Mouse (Mus musculus): Measurements from ENCODE around the gene Cd247. TPM values are rescaled to one million over a fixed set of nuclear protein-coding genes. Genes with fewer than 3 reads are reported as not detected.

Cd247 gene
- polyA plus RNA-seq, 1 experiment from 2014 or later = 2.2 TPM

DNA sequence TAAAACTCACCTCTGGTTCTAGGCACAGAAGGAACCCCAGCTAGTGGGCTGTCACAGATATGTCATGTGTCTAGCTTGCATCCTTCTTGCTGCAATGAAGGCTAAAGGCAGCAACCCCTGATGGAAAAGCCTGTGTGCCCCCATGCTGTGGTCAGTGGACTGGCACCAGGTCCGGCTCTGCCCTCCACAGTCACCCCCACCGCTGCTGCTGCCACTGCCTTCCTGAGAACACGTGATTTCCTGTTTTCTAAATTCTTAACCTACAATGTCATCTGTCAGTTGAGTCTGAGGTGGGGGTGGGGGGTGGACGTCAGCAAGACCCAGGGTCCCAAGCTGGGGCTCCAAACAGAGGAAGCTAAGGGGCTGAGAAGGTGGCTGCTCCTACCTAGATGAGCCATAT lies 60.4 kb downstream of the Cd247 start:
- Histone ChIP-seq H3K9ac (replicated peaks) (no peak overlapping the region), H3K36me3 (no peaks in the 10 kb centered on the region), H3K27ac (no peak overlapping the region), H3K4me3 (replicated peaks) (no peak overlapping the region), H3K4me2 (replicated peaks) (no peak overlapping the region), H3K9me3 (no peaks in the 10 kb centered on the region), H3K4me1 (replicated peaks) (peaks cover 34% of the 10 kb centered on the region), H3K27me3 (peaks cover 64% of the 10 kb centered on the region)
- no peak for ATAC-seq
- WGBS = 80% methylated on average over 4 of the region's 4 CpGs

DNA sequence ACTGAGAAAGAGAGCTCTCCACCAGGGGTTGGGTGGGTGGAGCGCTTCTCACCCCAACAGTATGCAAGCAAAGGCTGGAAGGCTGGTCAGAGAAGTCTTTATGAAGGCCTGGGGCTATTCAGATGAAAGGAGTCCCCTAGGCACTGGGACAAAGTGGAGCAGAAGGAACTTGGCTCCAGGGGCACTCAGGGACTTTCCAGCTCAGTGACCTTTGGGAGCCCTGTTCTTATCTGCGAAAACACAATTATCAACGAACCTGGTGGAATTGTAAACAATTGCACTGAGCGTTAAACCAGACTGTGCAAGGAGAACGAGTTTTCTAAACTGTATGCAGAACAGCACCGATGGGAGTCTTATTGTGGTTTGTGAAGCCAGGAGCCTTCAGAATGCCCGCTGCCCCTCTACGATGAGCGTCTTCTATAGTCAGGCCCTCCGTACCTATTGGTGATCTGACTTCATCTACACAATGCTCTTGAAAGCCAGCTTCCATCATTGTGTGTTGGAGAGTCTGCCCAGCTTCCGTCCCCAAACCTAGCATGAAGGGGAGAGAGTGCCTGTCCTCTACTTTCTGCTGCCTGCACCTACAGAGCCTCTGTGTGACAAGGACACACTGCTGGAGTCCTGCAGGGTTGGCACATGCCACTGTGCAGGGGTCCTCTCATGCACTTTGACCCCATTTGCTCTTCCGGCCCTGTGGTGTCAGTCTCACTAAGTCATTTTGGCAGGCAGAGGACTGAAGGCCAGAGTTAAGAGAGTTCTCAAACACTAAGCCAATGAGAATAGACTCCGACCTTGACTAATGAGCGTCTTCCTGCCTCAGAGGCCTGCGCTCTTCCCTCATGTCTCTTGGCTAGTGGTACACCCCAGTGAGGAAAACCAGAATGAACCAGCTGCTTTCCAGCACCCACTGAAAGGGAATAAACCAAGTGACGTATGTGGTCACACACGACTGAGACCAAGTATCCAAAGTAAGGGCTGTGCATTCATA lies 61.3 kb downstream of the Cd247 start:
- peaks cover 62% of the 10 kb centered on the region for H3K27me3 ChIP-seq
- no peaks in the 10 kb centered on the region for H3K36me3 ChIP-seq
- H3K4me3 ChIP-seq (replicated peaks) = no peak overlapping the region
- H3K9ac ChIP-seq (replicated peaks) = no peak overlapping the region
- H3K9me3 ChIP-seq = no peaks in the 10 kb centered on the region
- no peak overlapping the region for H3K4me2 ChIP-seq (replicated peaks)
- no peak for ATAC-seq
- H3K27ac ChIP-seq = no peak overlapping the region
- WGBS = 83% methylated on average over 17 of the region's 17 CpGs
- peaks cover 26% of the 10 kb centered on the region for H3K4me1 ChIP-seq (replicated peaks)

DNA sequence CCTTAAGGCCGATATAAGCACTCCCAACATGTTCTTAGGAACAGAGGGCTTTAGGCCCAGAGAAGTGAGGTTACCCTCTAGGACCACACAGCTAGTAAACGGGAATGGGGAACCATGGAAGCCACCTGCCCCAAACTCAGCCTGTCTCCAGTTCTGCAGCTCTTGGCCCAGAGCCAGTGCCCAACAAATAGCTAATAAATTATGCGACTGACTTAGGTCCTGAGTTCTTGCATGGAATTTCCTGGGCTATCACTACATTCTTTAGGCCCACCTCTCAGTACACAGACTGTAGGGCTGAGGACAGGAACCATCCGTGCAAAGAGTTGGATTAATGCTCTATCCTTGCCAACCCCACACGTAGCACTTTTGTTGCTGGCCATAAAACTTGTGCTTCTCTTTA lies 63.6 kb downstream of the Cd247 start:
- 60% methylated on average over 5 of the region's 5 CpGs for WGBS
- no peak overlapping the region for H3K27ac ChIP-seq
- H3K27me3 ChIP-seq = peaks cover 58% of the 10 kb centered on the region
- no peak overlapping the region for H3K4me3 ChIP-seq (replicated peaks)
- no peak overlapping the region for H3K9ac ChIP-seq (replicated peaks)
- ATAC-seq = no peak
- H3K4me2 ChIP-seq (replicated peaks) = no peak overlapping the region
- no peaks in the 10 kb centered on the region for H3K9me3 ChIP-seq
- H3K4me1 ChIP-seq (replicated peaks) = peaks cover 16% of the 10 kb centered on the region
- H3K36me3 ChIP-seq = no peaks in the 10 kb centered on the region

DNA sequence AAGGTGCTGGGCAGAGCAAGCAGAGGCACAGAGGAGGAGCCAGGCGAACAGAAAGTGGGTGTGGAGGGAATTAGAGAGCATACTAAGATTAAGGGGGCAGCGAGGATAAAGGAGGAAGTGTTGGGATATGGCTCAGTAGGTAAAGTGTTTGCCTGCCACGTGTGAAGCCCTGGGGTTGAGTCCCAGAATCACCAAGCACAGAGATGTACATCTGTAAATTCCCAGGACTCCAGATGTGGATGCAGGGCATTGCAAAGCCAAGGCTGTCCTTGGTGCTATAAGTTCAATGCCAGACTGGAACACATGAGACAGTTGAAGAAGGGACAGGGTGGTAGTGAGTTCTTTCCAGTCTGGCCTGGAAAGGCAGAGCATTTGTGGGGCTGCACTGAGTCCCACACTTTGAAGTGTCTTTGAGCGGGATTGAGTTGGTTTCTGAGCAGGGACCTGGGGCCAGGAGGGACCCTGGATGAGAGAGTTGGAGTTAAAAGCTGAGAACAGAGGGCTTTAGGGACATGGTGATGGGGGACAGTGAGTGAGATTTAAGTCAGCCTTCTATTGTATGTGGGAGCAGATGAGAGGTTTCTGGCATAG lies 64.7 kb downstream of the Cd247 start:
- no peak overlapping the region for H3K4me3 ChIP-seq (replicated peaks)
- peaks cover 56% of the 10 kb centered on the region for H3K27me3 ChIP-seq
- H3K9me3 ChIP-seq = no peaks in the 10 kb centered on the region
- H3K9ac ChIP-seq (replicated peaks) = no peak overlapping the region
- H3K27ac ChIP-seq = no peak overlapping the region
- ATAC-seq = no peak
- H3K4me1 ChIP-seq (replicated peaks) = peaks cover 16% of the 10 kb centered on the region
- 42% methylated on average over 4 of the region's 4 CpGs for WGBS
- no peak overlapping the region for H3K4me2 ChIP-seq (replicated peaks)
- H3K36me3 ChIP-seq = no peaks in the 10 kb centered on the region

DNA sequence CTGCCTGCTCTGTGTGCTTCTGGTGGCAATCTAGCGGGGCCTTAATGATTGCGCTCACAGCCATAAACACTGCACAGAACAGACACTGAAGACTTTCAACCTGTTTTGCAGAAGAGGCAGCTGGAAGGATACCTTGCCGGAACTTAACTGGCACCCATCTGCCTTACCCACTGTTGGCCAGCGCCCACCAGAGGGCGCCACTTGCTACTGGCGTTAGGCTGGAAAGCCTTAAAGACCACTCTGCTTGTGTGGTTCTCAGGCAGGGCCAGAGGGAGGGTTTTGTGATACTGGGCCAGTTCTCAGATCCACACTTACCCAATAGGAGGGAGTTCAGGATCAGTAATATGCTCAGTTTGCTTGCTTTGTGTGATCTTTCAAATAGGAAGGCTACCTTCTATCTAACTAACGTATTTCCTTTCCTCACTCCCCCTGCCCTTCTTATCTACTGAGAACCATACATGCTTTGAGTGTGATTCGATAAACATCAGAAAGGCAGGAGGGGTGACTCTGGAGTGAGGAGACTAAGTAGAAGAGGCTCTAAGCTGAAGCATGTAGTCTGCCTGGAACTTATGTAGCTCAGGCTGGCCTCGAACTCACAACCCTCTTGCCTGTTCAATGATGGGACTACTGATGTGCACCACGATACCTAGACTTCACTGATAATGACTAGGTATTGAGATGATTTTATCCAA lies 65.4 kb downstream of the Cd247 start:
- H3K4me3 ChIP-seq (replicated peaks) = no peak overlapping the region
- H3K27ac ChIP-seq = no peak overlapping the region
- peaks cover 16% of the 10 kb centered on the region for H3K4me1 ChIP-seq (replicated peaks)
- 62% methylated on average over 10 of the region's 10 CpGs for WGBS
- no peaks in the 10 kb centered on the region for H3K36me3 ChIP-seq
- no peaks in the 10 kb centered on the region for H3K9me3 ChIP-seq
- no peak overlapping the region for H3K9ac ChIP-seq (replicated peaks)
- H3K4me2 ChIP-seq (replicated peaks) = no peak overlapping the region
- peaks cover 50% of the 10 kb centered on the region for H3K27me3 ChIP-seq
- peak; percentile 51; the same call in 1 of the 2 replicates for ATAC-seq

DNA sequence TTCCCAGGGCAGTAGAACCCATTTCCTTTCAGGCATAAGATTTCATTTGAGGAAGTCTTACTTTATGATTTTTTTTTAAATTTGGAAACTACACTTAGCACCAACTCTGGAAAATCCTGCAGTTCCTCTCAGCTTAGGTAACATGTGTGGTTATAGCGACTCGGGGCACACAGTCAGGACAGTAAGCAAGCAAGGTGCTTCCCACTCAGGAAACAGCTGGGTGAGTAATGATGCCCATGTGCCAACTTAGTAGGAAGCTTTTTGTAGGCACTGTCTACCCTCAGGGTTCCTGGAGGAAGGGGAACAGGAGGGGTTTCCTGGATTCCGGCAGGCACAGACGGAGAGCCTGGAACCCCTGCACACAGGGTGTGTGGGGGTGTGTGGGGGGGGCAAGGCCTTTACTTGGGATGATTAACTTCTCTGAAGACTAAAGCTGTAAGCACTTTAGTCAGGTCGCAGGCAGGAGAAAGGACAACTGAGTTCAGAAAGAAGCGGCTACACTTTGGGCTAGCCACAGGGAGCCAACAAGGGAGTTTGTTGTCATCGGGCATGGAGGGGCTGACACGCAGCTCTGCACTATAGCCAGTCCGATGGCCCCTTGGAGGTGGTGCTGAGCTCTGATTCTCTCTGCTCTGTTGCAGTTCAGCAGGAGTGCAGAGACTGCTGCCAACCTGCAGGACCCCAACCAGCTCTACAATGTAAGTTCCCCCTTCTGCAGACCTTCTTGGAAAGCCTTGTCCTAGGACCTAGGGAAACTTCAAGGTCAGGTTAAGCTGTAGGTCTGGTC lies 67.5 kb downstream of the Cd247 start:
- Histone ChIP-seq H3K4me1 (replicated peaks) (peaks cover 16% of the 10 kb centered on the region), H3K27ac (no peak overlapping the region), H3K36me3 (no peaks in the 10 kb centered on the region), H3K9ac (replicated peaks) (no peak overlapping the region), H3K4me3 (replicated peaks) (no peak overlapping the region), H3K27me3 (peaks cover 30% of the 10 kb centered on the region), H3K4me2 (replicated peaks) (no peak overlapping the region), H3K9me3 (no peaks in the 10 kb centered on the region)
- ATAC-seq = no peak
- 51% methylated on average over 9 of the region's 9 CpGs for WGBS

DNA sequence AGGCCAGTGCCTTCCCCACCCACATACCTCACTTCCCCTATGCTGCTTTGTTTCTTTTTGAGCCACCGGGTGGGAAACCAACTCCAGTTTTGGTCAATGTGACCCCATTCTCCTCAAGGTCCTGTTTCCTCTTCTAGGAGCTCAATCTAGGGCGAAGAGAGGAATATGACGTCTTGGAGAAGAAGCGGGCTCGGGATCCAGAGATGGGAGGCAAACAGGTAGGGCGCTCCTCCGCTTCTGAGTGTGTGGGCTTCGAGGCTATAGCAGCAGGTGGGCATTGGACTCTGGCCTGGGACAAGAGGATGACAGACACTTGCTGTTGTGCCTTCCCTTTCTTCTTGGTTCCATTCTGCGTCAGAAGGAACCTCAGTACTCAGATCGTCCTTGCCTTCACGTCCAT lies 68.8 kb downstream of the Cd247 start:
- ATAC-seq = no peak
- peaks cover 25% of the 10 kb centered on the region for H3K27me3 ChIP-seq
- no peaks in the 10 kb centered on the region for H3K9me3 ChIP-seq
- no peak overlapping the region for H3K4me2 ChIP-seq (replicated peaks)
- no peak overlapping the region for H3K27ac ChIP-seq
- no peak overlapping the region for H3K4me3 ChIP-seq (replicated peaks)
- no peak overlapping the region for H3K9ac ChIP-seq (replicated peaks)
- WGBS = 94% methylated on average over 11 of the region's 11 CpGs
- peaks cover 13% of the 10 kb centered on the region for H3K4me1 ChIP-seq (replicated peaks)
- no peaks in the 10 kb centered on the region for H3K36me3 ChIP-seq

DNA sequence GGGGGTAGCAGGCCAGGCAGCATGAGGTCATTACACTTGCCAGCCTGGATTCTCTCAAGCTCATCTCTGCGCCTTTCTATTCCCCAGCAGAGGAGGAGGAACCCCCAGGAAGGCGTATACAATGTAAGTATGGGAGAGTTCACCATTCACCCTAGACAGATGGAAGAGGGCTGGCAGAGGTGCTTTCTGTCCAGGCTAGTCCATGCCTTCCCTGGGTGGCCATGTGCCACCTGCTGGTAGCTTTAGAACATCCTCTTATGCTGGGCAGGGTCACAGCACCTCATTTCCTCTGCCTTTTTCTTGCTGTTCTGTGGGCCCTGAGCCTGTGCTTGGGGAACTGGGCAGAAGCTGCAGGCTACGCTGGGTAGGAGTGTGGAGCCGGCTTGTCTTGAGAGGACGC lies 69.9 kb downstream of the Cd247 start:
- peak; percentile 24; the same call in 1 of the 2 replicates for ATAC-seq
- no peaks in the 10 kb centered on the region for H3K9me3 ChIP-seq
- 84% methylated on average over 5 of the region's 5 CpGs for WGBS
- H3K4me1 ChIP-seq (replicated peaks) = 0 out of 2 replicates have a peak, but pooled peaks cover 5% of the 10 kb centered on the region
- H3K27ac ChIP-seq = no peak overlapping the region
- no peak overlapping the region for H3K9ac ChIP-seq (replicated peaks)
- H3K4me2 ChIP-seq (replicated peaks) = no peak overlapping the region
- no peaks in the 10 kb centered on the region for H3K36me3 ChIP-seq
- peaks cover 22% of the 10 kb centered on the region for H3K27me3 ChIP-seq
- H3K4me3 ChIP-seq (replicated peaks) = no peak overlapping the region

DNA sequence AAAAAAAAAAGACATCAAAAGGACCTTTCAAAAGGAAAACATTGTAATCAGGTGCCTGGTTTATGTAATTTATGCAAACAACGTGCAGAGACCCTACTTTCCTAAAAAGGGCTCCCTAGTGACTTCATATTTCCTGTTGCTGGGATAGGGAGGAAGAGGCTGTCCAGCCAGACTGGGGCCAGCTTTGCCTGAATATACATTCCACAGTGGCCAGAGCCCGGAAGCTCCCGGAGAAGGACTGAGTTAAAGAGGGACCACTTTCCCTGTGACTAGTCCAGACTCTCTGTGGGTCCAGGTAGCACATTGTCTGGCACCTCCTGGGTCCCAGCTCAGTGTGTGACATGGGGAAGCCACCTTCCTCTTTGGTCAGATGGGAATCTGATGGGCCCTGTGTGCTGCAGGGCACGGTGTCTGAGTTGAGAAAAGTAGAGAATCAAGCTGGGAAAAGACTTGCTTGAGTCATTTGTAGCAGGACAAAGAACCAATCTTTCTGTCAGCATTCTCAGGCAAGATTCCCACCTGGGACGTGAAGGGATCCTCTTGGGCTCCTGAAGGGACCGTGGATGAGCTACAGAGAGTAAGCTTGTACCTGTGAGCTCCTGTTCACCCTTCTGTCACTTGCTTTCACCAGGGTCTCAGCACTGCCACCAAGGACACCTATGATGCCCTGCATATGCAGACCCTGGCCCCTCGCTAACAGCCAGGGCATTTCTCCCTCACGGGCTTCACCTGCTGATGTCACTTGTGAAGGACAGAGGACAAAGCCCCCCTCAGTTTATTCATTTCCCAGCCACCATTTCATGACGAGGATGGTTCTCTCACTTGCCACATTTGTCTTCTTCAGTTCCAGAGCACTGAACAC lies 72.1 kb downstream of the Cd247 start:
- no peak overlapping the region for H3K27ac ChIP-seq

DNA sequence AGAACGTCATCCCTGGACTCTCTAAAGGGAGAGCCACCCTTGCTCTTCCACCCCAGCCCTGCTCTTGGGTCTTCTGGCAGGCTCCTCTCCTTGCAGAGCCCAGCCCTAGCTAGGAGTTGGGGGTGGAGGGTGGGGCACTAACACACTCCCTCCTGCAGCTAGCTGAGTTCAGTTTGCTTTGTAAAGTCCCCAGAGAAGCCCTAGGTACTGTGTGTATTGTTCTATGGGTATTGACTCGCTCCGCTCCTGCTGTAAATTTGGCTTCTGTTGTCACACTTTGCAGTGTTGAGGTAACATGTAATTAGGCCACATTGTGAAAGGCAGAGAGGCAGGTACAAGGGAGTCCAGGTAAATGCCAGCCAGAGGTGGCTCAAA lies 72.7 kb downstream of the Cd247 start:
- 0 out of 2 replicates have a peak, but pooled peaks cover 5% of the 10 kb centered on the region for H3K36me3 ChIP-seq
- H3K4me1 ChIP-seq (replicated peaks) = peaks cover 17% of the 10 kb centered on the region
- H3K4me3 ChIP-seq (replicated peaks) = no peak overlapping the region
- no peaks in the 10 kb centered on the region for H3K9me3 ChIP-seq
- no peak for ATAC-seq
- 79% methylated on average over 3 of the region's 3 CpGs for WGBS
- H3K4me2 ChIP-seq (replicated peaks) = no peak overlapping the region
- H3K27me3 ChIP-seq = peaks cover 7% of the 10 kb centered on the region; the same call in 1 of the 2 replicates
- H3K27ac ChIP-seq = no peak overlapping the region
- no peak overlapping the region for H3K9ac ChIP-seq (replicated peaks)

More for the DNA sequence above, 72.1 kb downstream of the Cd247 start:
- Histone ChIP-seq H3K9ac (replicated peaks) (no peak overlapping the region), H3K4me2 (replicated peaks) (no peak overlapping the region), H3K4me1 (replicated peaks) (peaks cover 15% of the 10 kb centered on the region), H3K36me3 (0 out of 2 replicates have a peak, but pooled peaks cover 5% of the 10 kb centered on the region), H3K4me3 (replicated peaks) (no peak overlapping the region), H3K9me3 (no peaks in the 10 kb centered on the region), H3K27me3 (peaks cover 13% of the 10 kb centered on the region; the same call in 1 of the 2 replicates)
- 86% methylated on average over 9 of the region's 9 CpGs for WGBS
- ATAC-seq = no peak

Data from midbrain, embryonic 13.5 days (tissue).